Mouse (Mus musculus): Measurements from ENCODE around the gene Psmd9.

Gene Psmd9

GRCm38 (mm10) chr5:123150641-123151040 is 18.6 kb upstream of the Psmd9 start:
- DNase-seq (ENCODE audit: low spot score in 2 of 2): no peak

- DNase-seq (ENCODE audit: low spot score in 2 of 2): no peak
These were observed 18.1 kb upstream of the Psmd9 start for GRCm38 (mm10) chr5:123151077-123151476.

GRCm38 (mm10) chr5:123151707-123152362 is 17.4 kb upstream of the Psmd9 start:
- DNase-seq (ENCODE audit: low spot score in 2 of 2): no peak

GRCm38 (mm10) chr5:123152901-123153300 is 16.3 kb upstream of the Psmd9 start:
- DNase-seq (ENCODE audit: low spot score in 2 of 2): no peak

GRCm38 (mm10) chr5:123155425-123155824 is 13.8 kb upstream of the Psmd9 start:
- DNase-seq (ENCODE audit: low spot score in 2 of 2): peak in 1 of 2 experiments; percentile 68

GRCm38 (mm10) chr5:123156763-123157162 is 12.4 kb upstream of the Psmd9 start:
- DNase-seq (ENCODE audit: low spot score in 2 of 2): no peak

- DNase-seq (ENCODE audit: low spot score in 2 of 2): no peak
These were observed 11.2 kb upstream of the Psmd9 start for GRCm38 (mm10) chr5:123157972-123158371.

- no peak for DNase-seq (ENCODE audit: low spot score in 2 of 2)
These were observed 9.8 kb upstream of the Psmd9 start for GRCm38 (mm10) chr5:123159446-123159845.

GRCm38 (mm10) chr5:123159866-123160265 is 9.3 kb upstream of the Psmd9 start:
- DNase-seq (ENCODE audit: low spot score in 2 of 2): no peak

GRCm38 (mm10) chr5:123160341-123160740 is 8.9 kb upstream of the Psmd9 start:
- no peak for DNase-seq (ENCODE audit: low spot score in 2 of 2)

GRCm38 (mm10) chr5:123162942-123163341 is 6.3 kb upstream of the Psmd9 start:
- no peak for DNase-seq (ENCODE audit: low spot score in 2 of 2)

- no peak for DNase-seq (ENCODE audit: low spot score in 2 of 2)
These were observed 2.8 kb upstream of the Psmd9 start for GRCm38 (mm10) chr5:123166437-123166836.

- no peak for DNase-seq (ENCODE audit: low spot score in 2 of 2)
These were observed 1.6 kb upstream of the Psmd9 start for GRCm38 (mm10) chr5:123167591-123167990.

GRCm38 (mm10) chr5:123170365-123170764 is 1.2 kb downstream of the Psmd9 start:
- DNase-seq (ENCODE audit: low spot score in 2 of 2): no peak

GRCm38 (mm10) chr5:123171646-123172350 is 2.6 kb downstream of the Psmd9 start:
- peak in 1 of 2 experiments; percentile 81 for DNase-seq (ENCODE audit: low spot score in 2 of 2)

- DNase-seq (ENCODE audit: low spot score in 2 of 2): no peak
These were observed 9.6 kb downstream of the Psmd9 start for GRCm38 (mm10) chr5:123178792-123179191.

- no peak for DNase-seq (ENCODE audit: low spot score in 2 of 2)
These were observed 11.2 kb downstream of the Psmd9 start for GRCm38 (mm10) chr5:123180390-123180789.

GRCm38 (mm10) chr5:123181536-123181935 is 12.3 kb downstream of the Psmd9 start:
- DNase-seq (ENCODE audit: low spot score in 2 of 2): no peak

GRCm38 (mm10) chr5:123182651-123183050 is 13.4 kb downstream of the Psmd9 start, which contains the start of gene Hpd:
Hpd (minus strand) TSS chr5:123182727.
- DNase-seq (ENCODE audit: low spot score in 2 of 2): no peak

GRCm38 (mm10) chr5:123185966-123186365 is 16.8 kb downstream of the Psmd9 start:
- no peak for DNase-seq (ENCODE audit: low spot score in 2 of 2)

GRCm38 (mm10) chr5:123187306-123187705 is 18.1 kb downstream of the Psmd9 start:
- no peak for DNase-seq (ENCODE audit: low spot score in 2 of 2)

- no peak for DNase-seq (ENCODE audit: low spot score in 2 of 2)
These were observed 21.7 kb downstream of the Psmd9 start for GRCm38 (mm10) chr5:123190912-123191311.

- no peak for DNase-seq (ENCODE audit: low spot score in 2 of 2)
These were observed 22.2 kb downstream of the Psmd9 start for GRCm38 (mm10) chr5:123191427-123191826.

All from left cerebral cortex, adult 9 months (tissue).